Mouse (Mus musculus) liver, embryonic 14.5 days (tissue): ENCODE data around the gene Gna11. TPM values are rescaled to one million over a fixed set of nuclear protein-coding genes. Genes with fewer than 3 reads are reported as not detected.

ENCODE experiments used
- ATAC-seq: fragments of 200-750 bp; cut with Nextera tagmentation; 2 replicates; pipeline ENCODE4 v1.8.0; 2017; ENCODE audit warnings: moderate number of reproducible peaks, mild to moderate bottlenecking, moderate library complexity; ENCODE audit not compliant: insufficient read depth
- DNase-seq, 3 experiments: peaks; one replicate each; pipeline ENCODE4 v3.0.0-alpha.2; 2012 to 2013; ENCODE audit warnings: low read depth in 3 of 3, low spot score in 3 of 3
- H3K27ac ChIP-seq: fragments of 300-500 bp; sonication (generic); 2 replicates; pipeline ENCODE4 v1.5.1; 2014; ENCODE audit warnings: moderate library complexity, mild to moderate bottlenecking, control low read depth, inconsistent platforms
- H3K27me3 ChIP-seq: fragments of 300-500 bp; sonication (generic); 2 replicates; pipeline ENCODE4 v1.6.1; 2014; ENCODE audit warnings: mild to moderate bottlenecking, low read length, moderate library complexity; ENCODE audit not compliant: control insufficient read depth, insufficient read depth
- H3K36me3 ChIP-seq: fragments of 300-500 bp; sonication (generic); replicated peaks from 2 replicates; pipeline ENCODE4 v1.6.1; 2014; ENCODE audit warnings: low read depth; ENCODE audit not compliant: control insufficient read depth, insufficient read depth
- H3K4me1 ChIP-seq, 2 experiments: fragments of 200-500 bp in 1 of 2; fragments of 300-500 bp in 1 of 2; sonication (generic) in 1 of 2; replicated peaks; 2 replicates each; pipeline ENCODE4 v1.6.1; 2012 to 2014; ENCODE audit warnings: antibody characterized with exemption in 1 of 2, inconsistent platforms in 1 of 2, low read length in 1 of 2; ENCODE audit not compliant: control insufficient read depth in 2 of 2, insufficient read depth in 2 of 2
- H3K4me2 ChIP-seq: fragments of 300-500 bp; sonication (generic); 2 replicates; pipeline ENCODE4 v1.6.1; 2014; ENCODE audit warnings: low read depth, mild to moderate bottlenecking, control low read depth, moderate library complexity
- H3K4me3 ChIP-seq, 2 experiments: fragments of 200-500 bp in 1 of 2; fragments of 300-500 bp in 1 of 2; sonication (generic) in 1 of 2; 2 replicates each; pipeline ENCODE4 v1.5.1; 2012 to 2014; ENCODE audit warnings: low read depth in 2 of 2, low read length in 2 of 2, mild to moderate bottlenecking in 2 of 2, control low read depth in 1 of 2, inconsistent platforms in 1 of 2, moderate library complexity in 1 of 2; ENCODE audit not compliant: insufficient read depth in 1 of 2
- H3K9ac ChIP-seq: fragments of 300-500 bp; sonication (generic); replicated peaks from 2 replicates; pipeline ENCODE4 v1.6.1; 2014; ENCODE audit warnings: mild to moderate bottlenecking, control low read depth, moderate library complexity
- H3K9me3 ChIP-seq: fragments of 300-500 bp; sonication (generic); 2 replicates; pipeline ENCODE4 v1.6.1; 2016; ENCODE audit warnings: low read length, mixed read lengths; ENCODE audit not compliant: control insufficient read depth
- CTCF ChIP-seq: IDR thresholded peaks from 2 replicates; pipeline ENCODE4 v1.5.1; 2016; ENCODE audit warnings: antibody characterized with exemption, low read depth, control low read depth
- EP300 ChIP-seq: IDR thresholded peaks from 2 replicates; pipeline ENCODE4 v1.6.1; 2016; ENCODE audit warnings: antibody characterized with exemption, low read depth
- WGBS: fragments of 180-500 bp; shearing (Covaris S2); extraction: QIAGEN DNeasy Blood & Tissue Kit; methylation state at CpG from one replicate; pipeline ENCODE4 v1.1.7; 2014; ENCODE audit not compliant: insufficient replicate concordance; 5-methylcytosine and 5-hydroxymethylcytosine counted together
- polyA plus RNA-seq, 2 experiments: library from polyadenylated mRNA; depleted of rRNA in 1 of 2; stranded (reverse) in 1 of 2; unstranded in 1 of 2; fragments of >200 nt; fragmentation: Nextera tagmentation in 1 of 2; extraction: Ambion mirVana in 1 of 2; gene quantifications; 2 replicates each; pipeline versions ENCODE4 v1.2.1 to v1.2.3; 2012 to 2014

The Gna11 gene
- polyA plus RNA-seq, 2 experiments = 17.0 to 17.4 TPM

- Histone ChIP-seq H3K9ac (no peak overlapping the region), H3K4me2 (no peak overlapping the region), H3K9me3 (no peaks in the 10 kb centered on the region), H3K4me1 (peaks cover 7 to 29% of the 10 kb centered on the region in 2 experiments), H3K27me3 (no peaks in the 10 kb centered on the region), H3K27ac (no peak overlapping the region), H3K36me3 (peaks cover 12% of the 10 kb centered on the region), H3K4me3 (no peak overlapping the region)
- DNase-seq (no peak), ATAC-seq (no peak)
- TF ChIP-seq EP300 (no peak), CTCF (no peak)
- 63% methylated on average over 20 of the region's 20 CpGs for WGBS
These were observed 20.6 kb upstream of the Gna11 start for GRCm38 (mm10) chr10:81565257-81566228.

GRCm38 (mm10) chr10:81564734-81565133, 19.7 kb upstream of the Gna11 start:
- H3K4me3 ChIP-seq = no peak overlapping the region
- 53% methylated on average over 10 of the region's 10 CpGs for WGBS
- H3K27ac ChIP-seq = no peak overlapping the region
- no peak overlapping the region for H3K4me2 ChIP-seq
- no peaks in the 10 kb centered on the region for H3K9me3 ChIP-seq
- TF ChIP-seq CTCF = peak; percentile 94
- no peak for TF ChIP-seq EP300
- peaks cover 7 to 22% of the 10 kb centered on the region in 2 experiments for H3K4me1 ChIP-seq
- H3K36me3 ChIP-seq = peaks cover 12% of the 10 kb centered on the region
- ATAC-seq = no peak
- no peak overlapping the region for H3K9ac ChIP-seq
- no peak for DNase-seq
- no peaks in the 10 kb centered on the region for H3K27me3 ChIP-seq

GRCm38 (mm10) chr10:81564216-81564615, 19.2 kb upstream of the Gna11 start:
- Histone ChIP-seq H3K9ac (no peak overlapping the region), H3K27ac (no peak overlapping the region), H3K9me3 (no peaks in the 10 kb centered on the region), H3K27me3 (no peaks in the 10 kb centered on the region), H3K4me2 (peak overlapping the region; percentile 20; the same call in 1 of the 2 replicates), H3K4me1 (peaks cover 7 to 22% of the 10 kb centered on the region in 2 experiments), H3K4me3 (no peak overlapping the region), H3K36me3 (peaks cover 12% of the 10 kb centered on the region)
- TF ChIP-seq EP300 (no peak), CTCF (no peak)
- 32% methylated on average over 10 of the region's 10 CpGs for WGBS
- DNase-seq (no peak), ATAC-seq (no peak)

- WGBS = 22% methylated on average over 6 of the region's 6 CpGs
- DNase-seq (no peak), ATAC-seq (no peak)
- Histone ChIP-seq H3K4me3 (no peak overlapping the region), H3K36me3 (peaks cover 12% of the 10 kb centered on the region), H3K27me3 (no peaks in the 10 kb centered on the region), H3K4me2 (no peak overlapping the region), H3K9me3 (no peaks in the 10 kb centered on the region), H3K27ac (no peak overlapping the region; the same call in 1 of the 2 replicates), H3K4me1 (peaks cover 9 to 26% of the 10 kb centered on the region in 2 experiments), H3K9ac (no peak overlapping the region)
- TF ChIP-seq CTCF = no peak
- TF ChIP-seq EP300 = no peak
These were observed 18.5 kb upstream of the Gna11 start for GRCm38 (mm10) chr10:81563481-81563880.

- 74% methylated on average over 6 of the region's 6 CpGs for WGBS
- Histone ChIP-seq H3K4me2 (no peak overlapping the region), H3K27me3 (no peaks in the 10 kb centered on the region), H3K27ac (no peak overlapping the region), H3K36me3 (peaks cover 12% of the 10 kb centered on the region), H3K9ac (no peak overlapping the region), H3K4me1 (peaks cover 9 to 23% of the 10 kb centered on the region in 2 experiments), H3K9me3 (no peaks in the 10 kb centered on the region), H3K4me3 (no peak overlapping the region)
- TF ChIP-seq CTCF (no peak), EP300 (no peak)
- DNase-seq (no peak), ATAC-seq (no peak)
These were observed 17.4 kb upstream of the Gna11 start for GRCm38 (mm10) chr10:81562411-81562810.
